Comparison of ENCODE assay signal across 13 mouse cellular contexts in the genomic region with DNA sequence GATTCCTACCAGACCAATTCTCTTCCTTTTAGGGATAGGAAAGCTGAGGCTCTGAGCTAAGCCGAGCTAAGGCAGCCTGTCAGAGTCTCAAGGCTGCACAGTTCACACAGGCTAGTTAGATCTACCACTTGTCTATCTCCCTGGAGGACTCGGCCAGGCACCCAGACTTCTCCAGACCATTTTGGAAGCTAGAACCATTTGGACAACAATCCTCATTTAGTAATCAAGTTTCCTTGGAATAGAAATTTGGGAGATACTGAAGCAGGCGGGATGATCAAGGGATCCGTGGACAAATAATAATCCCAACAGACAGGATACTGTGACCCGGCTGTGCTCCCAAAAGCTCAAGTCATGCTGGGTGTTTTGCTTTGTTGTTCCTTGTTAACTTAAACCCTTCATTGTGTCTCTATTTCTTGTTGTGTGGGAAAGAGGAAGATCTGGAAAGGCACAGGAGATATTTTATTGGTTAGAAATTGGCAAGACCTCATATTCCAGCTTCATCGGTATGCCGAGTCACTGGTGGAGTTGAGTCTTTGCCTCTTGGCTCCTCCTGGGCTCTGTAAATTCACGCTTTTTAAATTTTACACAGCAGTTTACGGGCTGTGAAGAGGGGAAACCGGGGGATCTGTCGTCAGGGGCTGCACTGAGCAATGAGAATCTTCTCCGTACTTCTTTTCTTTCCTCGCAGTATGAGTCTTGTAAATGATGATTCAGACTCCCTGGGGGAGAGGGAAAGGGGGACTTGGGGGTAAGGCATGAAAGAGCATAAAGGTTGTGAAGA.
"Had no signal": no experiment of that assay in that cellular context is flagged by ENCODE, and none has a peak within 500 bp of the region (broad histone marks: within the 10 kb centered on the region; RNA-seq: fewer than 3 reads in every experiment).

No protein-coding gene starts in this region.

- H3K4me2 ChIP-seq: intestine, embryonic 15.5 days; kidney, embryonic 15.5 days; limb, embryonic 12.5 days; liver, embryonic 12.5 days; lung, embryonic 14.5 days had no signal

- H3K27me3 ChIP-seq: intestine, embryonic 15.5 days; kidney, embryonic 15.5 days; limb, embryonic 12.5 days; liver, embryonic 12.5 days had no signal

- H3K36me3 ChIP-seq: intestine, embryonic 15.5 days; kidney, embryonic 15.5 days; limb, embryonic 12.5 days; liver, embryonic 12.5 days had no signal

- H3K9me3 ChIP-seq: intestine, embryonic 15.5 days; kidney, embryonic 15.5 days; limb, embryonic 12.5 days; liver, embryonic 12.5 days had no signal

- H3K4me1 ChIP-seq: intestine, embryonic 15.5 days; liver, embryonic 12.5 days had no signal

- DNase-seq: kidney, adult 18-20 months; kidney, postnatal 25 days; lung, embryonic 14.5 days; lung, postnatal 10 days; lung, postnatal 4 days; spleen, adult 18-20 months; thymus, adult 18-20 months; thymus, postnatal 14 days had no signal

- H3K9ac ChIP-seq: intestine, embryonic 15.5 days; kidney, embryonic 15.5 days; limb, embryonic 12.5 days; liver, embryonic 12.5 days; lung, embryonic 14.5 days had no signal

- H3K27ac ChIP-seq: intestine, embryonic 15.5 days; kidney, embryonic 15.5 days; left cerebral cortex, adult 2 months; limb, embryonic 12.5 days; liver, embryonic 12.5 days had no signal

- ATAC-seq: intestine, embryonic 15.5 days; liver, embryonic 12.5 days had no signal

- H3K4me3 ChIP-seq: intestine, embryonic 15.5 days; kidney, embryonic 15.5 days; left cerebral cortex, adult 2 months; limb, embryonic 12.5 days; liver, embryonic 12.5 days had no signal
